In the genomic region with DNA sequence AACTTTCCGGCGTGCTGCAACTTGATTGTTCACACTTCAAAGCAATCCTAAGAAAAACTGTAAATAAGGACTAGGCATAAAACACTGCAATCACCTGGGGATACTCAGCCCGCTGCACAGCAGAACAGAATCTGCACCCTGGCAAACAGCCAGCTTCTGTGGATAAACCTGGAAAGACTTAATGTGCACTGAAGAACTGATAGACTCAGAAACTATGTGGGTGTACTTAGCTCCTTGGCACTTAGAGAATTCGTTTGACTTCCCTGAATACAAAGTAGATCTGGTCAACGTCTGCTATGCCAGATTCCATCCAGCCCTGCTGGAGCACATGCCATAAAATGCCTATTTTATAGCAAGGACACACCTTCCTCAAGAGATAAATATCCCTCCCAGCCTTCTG, we compare ENCODE assay signal across 9 mouse cellular contexts.
DNase-seq lines count a peak whose midpoint lies in the region; ATAC-seq and TF ChIP-seq lines count a peak whose summit lies in the region.
"Had no signal": no experiment of that assay in that cellular context is flagged by ENCODE, and none has a peak within 500 bp of the region (broad histone marks: within the 10 kb centered on the region; RNA-seq: fewer than 3 reads in every experiment).

No protein-coding gene starts in this region.

- DNase-seq in intestine, embryonic 14.5 days (ENCODE audit: low spot score): peak; percentile 61
- DNase-seq in urinary bladder, postnatal 14 days (ENCODE audit: low spot score): peak; percentile 10
- DNase-seq in urinary bladder, postnatal 10 days (ENCODE audit: low spot score): no peak
- DNase-seq in left cerebral cortex, postnatal 4 days: peak; percentile 11
- no peak for DNase-seq in thymus, postnatal 10 days (ENCODE audit: low spot score in 2 of 2)
- no peak for DNase-seq in layer of hippocampus, postnatal 14 days (ENCODE audit: low spot score in 2 of 2)
- DNase-seq: cerebellum, adult 9-10 months had no signal

- H3K27me3 ChIP-seq in intestine, embryonic 14.5 days (replicated peaks; ENCODE audit: control insufficient read depth, insufficient read depth, low read length): no peaks in the 10 kb centered on the region
- H3K27me3 ChIP-seq in intestine, postnatal 0 days (replicated peaks; ENCODE audit: control insufficient read depth, insufficient read depth, low read length): no peaks in the 10 kb centered on the region

- 20% methylated on average over 5 of the region's 5 CpGs for WGBS in intestine, embryonic 14.5 days
- 16% methylated on average over 5 of the region's 5 CpGs for WGBS in intestine, postnatal 0 days

- ATAC-seq in intestine, embryonic 14.5 days (replicated peaks; ENCODE audit: low FRiP score, low TSS enrichment, low read depth): 0 out of 2 replicates have a peak, but pooled peaks have one; percentile 55
- ATAC-seq in intestine, postnatal 0 days: no peak

- no peak overlapping the region for H3K4me2 ChIP-seq in intestine, embryonic 14.5 days (ENCODE audit: low read length)
- no peak overlapping the region for H3K4me2 ChIP-seq in intestine, postnatal 0 days (replicated peaks; ENCODE audit: low read depth)

- H3K27ac ChIP-seq in intestine, embryonic 14.5 days (ENCODE audit: low read depth): no peak overlapping the region
- H3K27ac ChIP-seq in intestine, postnatal 0 days (ENCODE audit: low read depth, low read length): no peak overlapping the region
- H3K27ac ChIP-seq: layer of hippocampus, adult 2 months had no signal

- H3K4me3 ChIP-seq in intestine, embryonic 14.5 days (ENCODE audit: low read depth, low read length): no peak overlapping the region
- no peak overlapping the region for H3K4me3 ChIP-seq in intestine, postnatal 0 days (ENCODE audit: low read depth, low read length)
- H3K4me3 ChIP-seq: layer of hippocampus, adult 2 months had no signal

- no peaks in the 10 kb centered on the region for H3K9me3 ChIP-seq in intestine, embryonic 14.5 days (ENCODE audit: control insufficient read depth, low read length)
- no peaks in the 10 kb centered on the region for H3K9me3 ChIP-seq in intestine, postnatal 0 days (ENCODE audit: control insufficient read depth)

- intact Hi-C loops in left cerebral cortex, postnatal 4 days (cut with DNase I): no loop called here

- no peaks in the 10 kb centered on the region for H3K36me3 ChIP-seq in intestine, embryonic 14.5 days (ENCODE audit: control insufficient read depth, insufficient read depth, low read length)
- H3K36me3 ChIP-seq in intestine, postnatal 0 days (ENCODE audit: control insufficient read depth, insufficient read depth): no peaks in the 10 kb centered on the region

- no peak overlapping the region for H3K9ac ChIP-seq in intestine, embryonic 14.5 days (ENCODE audit: low read length)
- no peak overlapping the region for H3K9ac ChIP-seq in intestine, postnatal 0 days (ENCODE audit: low read depth, low read length)

- no peak for TF ChIP-seq CTCF in intestine, postnatal 0 days (IDR thresholded peaks at IDR 0.05; ENCODE audit: low read depth)

- no peaks in the 10 kb centered on the region; the same call in 1 of the 2 replicates for H3K4me1 ChIP-seq in intestine, embryonic 14.5 days (replicated peaks; ENCODE audit: control insufficient read depth, insufficient read depth, low read length)
- no peaks in the 10 kb centered on the region for H3K4me1 ChIP-seq in intestine, postnatal 0 days (replicated peaks; ENCODE audit: control insufficient read depth, insufficient read depth, low read length)

Comparison
In these comparisons a context has a peak if more than half of its experiments do, and no peak if none do; other contexts are left out.
1. DNase-seq: peak in intestine, embryonic 14.5 days (single experiment), urinary bladder, postnatal 14 days (single experiment) and left cerebral cortex, postnatal 4 days (single experiment); none in urinary bladder, postnatal 10 days (single experiment), thymus, postnatal 10 days (0 of 2) and layer of hippocampus, postnatal 14 days (0 of 2).